Mouse (Mus musculus): Measurements from ENCODE around the gene Gak. TPM values are rescaled to one million over a fixed set of nuclear protein-coding genes. Genes with fewer than 3 reads are reported as not detected.

The Gak gene
- polyA plus RNA-seq (2015; fragmentation: Nextera tagmentation; extraction: Ambion mirVana), result 61.2 and 65.7 TPM in 2 replicates

GRCm38 (mm10) chr5:108629634-108630483, at the start of gene Gak, which contains the start of gene Tmem175:
TSS of gene Gak (minus strand) at chr5:108629755.
TSS of gene Tmem175 (plus strand) at chr5:108629770.
- no peaks in the 10 kb centered on the region for H3K36me3 ChIP-seq (ENCODE audit: control insufficient read depth, insufficient read depth)
- peak within 1 kb of the TSS; percentile 97 for H3K27ac ChIP-seq (ENCODE audit: low read depth, low read length)
- H3K4me3 ChIP-seq (ENCODE audit: low read depth, low read length), result peak within 1 kb of the TSS; percentile 91
- no peaks in the 10 kb centered on the region for H3K9me3 ChIP-seq (ENCODE audit: control insufficient read depth)
- TF ChIP-seq CTCF (IDR thresholded peaks at IDR 0.05; ENCODE audit: low read depth), result no peak
- ATAC-seq, result peak; percentile 92
- H3K4me1 ChIP-seq (replicated peaks; ENCODE audit: control insufficient read depth, insufficient read depth, low read length), result peaks cover 11% of the 10 kb centered on the region
- under 1% methylated on average over 58 of the region's 58 CpGs for WGBS
- H3K27me3 ChIP-seq (replicated peaks; ENCODE audit: control insufficient read depth, insufficient read depth, low read length), result no peaks in the 10 kb centered on the region
- peak within 1 kb of the TSS; percentile 97 for H3K4me2 ChIP-seq (replicated peaks; ENCODE audit: low read depth)
- peak within 1 kb of the TSS; percentile 96 for H3K9ac ChIP-seq (ENCODE audit: low read depth, low read length)

DNA sequence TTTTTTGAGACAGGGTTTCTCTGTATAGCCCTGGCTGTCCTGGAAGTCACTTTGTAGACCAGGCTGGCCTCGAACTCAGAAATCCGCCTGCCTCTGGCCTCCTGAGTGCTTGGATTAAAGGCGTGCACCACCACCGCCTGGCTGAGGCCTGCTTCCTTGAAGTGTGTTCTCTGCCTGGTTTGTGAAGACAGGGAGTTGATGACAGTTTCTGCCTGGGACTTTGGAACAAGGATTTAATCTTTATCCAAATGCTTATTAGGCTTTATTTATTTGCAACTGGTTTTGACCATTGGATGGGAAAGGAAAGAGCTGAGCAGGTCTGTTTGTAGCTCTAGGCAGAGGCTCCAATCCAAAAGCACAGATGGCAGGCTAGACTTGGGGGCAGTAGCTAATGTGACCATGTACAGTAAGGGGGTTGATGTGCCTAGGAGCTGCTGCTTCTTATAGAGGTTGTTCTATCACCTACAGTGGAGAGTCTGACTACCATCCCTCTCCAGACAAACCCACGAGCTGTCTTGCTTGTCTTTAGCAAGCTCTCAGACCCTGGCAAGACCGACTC, 48.8 kb upstream of the Gak start:
- no peak for TF ChIP-seq CTCF (IDR thresholded peaks at IDR 0.05; ENCODE audit: low read depth)
- Histone ChIP-seq H3K9ac (ENCODE audit: low read depth, low read length) (no peak overlapping the region), H3K36me3 (ENCODE audit: control insufficient read depth, insufficient read depth) (0 out of 2 replicates have a peak, but pooled peaks cover 5% of the 10 kb centered on the region), H3K27ac (ENCODE audit: low read depth, low read length) (no peak overlapping the region), H3K4me1 (replicated peaks; ENCODE audit: control insufficient read depth, insufficient read depth, low read length) (peaks cover 11% of the 10 kb centered on the region), H3K27me3 (replicated peaks; ENCODE audit: control insufficient read depth, insufficient read depth, low read length) (no peaks in the 10 kb centered on the region), H3K9me3 (ENCODE audit: control insufficient read depth) (no peaks in the 10 kb centered on the region), H3K4me2 (replicated peaks; ENCODE audit: low read depth) (no peak overlapping the region), H3K4me3 (ENCODE audit: low read depth, low read length) (no peak overlapping the region)
- 92% methylated on average over 6 of the region's 6 CpGs for WGBS
- no peak for ATAC-seq

DNA sequence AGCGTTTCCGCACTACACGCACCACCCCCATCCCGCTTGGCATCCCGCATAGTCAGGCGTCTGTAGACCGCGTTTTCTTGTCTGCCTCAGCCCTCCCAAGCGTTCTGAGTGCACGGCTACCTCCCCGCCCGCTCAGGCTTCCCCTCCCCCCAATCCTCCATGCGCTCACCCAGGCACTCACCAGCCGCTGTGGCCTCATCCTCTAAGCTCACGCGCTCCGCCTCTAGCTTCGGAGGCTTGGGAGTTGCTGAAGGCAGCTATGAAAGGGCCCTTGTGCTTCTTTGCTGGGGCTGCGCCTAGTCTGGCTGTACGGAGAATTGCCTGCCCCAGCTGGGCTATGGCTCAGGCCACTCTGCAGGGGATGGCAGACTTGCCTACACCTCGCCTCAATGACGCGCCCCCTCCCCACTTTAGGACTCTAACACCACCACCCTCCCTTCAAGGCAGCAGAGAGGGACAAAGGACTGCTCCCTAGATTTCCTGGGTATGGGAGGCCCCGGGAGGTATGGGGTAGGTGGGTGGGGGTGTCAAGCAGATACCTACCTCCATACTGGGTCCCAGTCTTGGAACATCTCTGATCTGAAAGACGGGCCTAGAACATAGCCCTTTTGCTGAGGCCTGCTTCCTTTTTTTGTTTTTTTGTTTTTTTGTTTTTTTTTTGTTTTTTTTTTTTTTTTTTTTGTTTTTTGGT, 48.2 kb upstream of the Gak start:
- peaks cover 11% of the 10 kb centered on the region for H3K4me1 ChIP-seq (replicated peaks; ENCODE audit: control insufficient read depth, insufficient read depth, low read length)

DNA sequence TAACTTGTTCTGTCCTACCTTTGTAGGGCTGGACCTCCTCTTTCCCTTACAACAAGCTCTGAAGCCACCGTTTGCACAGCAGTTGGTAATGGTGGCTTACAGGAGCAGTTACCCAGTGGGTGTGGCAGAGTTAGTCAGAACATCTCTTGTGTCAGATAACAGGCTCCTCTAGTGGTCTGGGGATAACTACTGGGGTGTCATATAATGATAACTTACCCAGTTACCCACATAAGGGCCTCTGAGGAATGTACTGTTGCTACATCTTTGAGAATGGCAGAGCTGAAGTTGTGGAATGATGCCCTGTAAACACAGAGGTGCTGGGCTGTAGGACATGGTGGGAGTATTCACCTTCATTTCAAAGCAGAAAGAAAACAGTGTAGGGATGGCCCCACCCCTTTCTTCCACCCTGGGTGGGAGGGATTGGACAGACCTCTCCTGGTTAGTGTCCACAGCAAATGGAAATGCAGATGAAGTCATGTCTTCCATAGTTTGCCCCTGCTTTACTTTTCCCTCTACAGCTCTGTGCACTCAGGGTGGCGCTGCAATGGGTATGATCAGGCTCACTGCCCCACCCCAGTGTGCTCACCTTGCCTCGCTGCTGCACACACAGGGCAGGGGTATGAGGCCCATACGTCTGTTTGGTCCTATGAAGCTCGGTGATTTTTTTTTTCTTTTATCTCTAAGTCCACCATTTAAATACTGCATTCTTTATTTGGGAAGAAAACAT, 47.4 kb upstream of the Gak start:
- WGBS, result 13% methylated on average over 5 of the region's 5 CpGs
- Histone ChIP-seq H3K9me3 (ENCODE audit: control insufficient read depth) (no peaks in the 10 kb centered on the region), H3K4me1 (replicated peaks; ENCODE audit: control insufficient read depth, insufficient read depth, low read length) (peaks cover 11% of the 10 kb centered on the region), H3K9ac (ENCODE audit: low read depth, low read length) (0 out of 2 replicates have a peak overlapping the region, but pooled peaks have one; percentile 18), H3K4me3 (ENCODE audit: low read depth, low read length) (peak overlapping the region; percentile 22; the same call in 1 of the 2 replicates), H3K36me3 (ENCODE audit: control insufficient read depth, insufficient read depth) (peaks cover 12% of the 10 kb centered on the region; the same call in 1 of the 2 replicates), H3K27me3 (replicated peaks; ENCODE audit: control insufficient read depth, insufficient read depth, low read length) (no peaks in the 10 kb centered on the region), H3K27ac (ENCODE audit: low read depth, low read length) (no peak overlapping the region), H3K4me2 (replicated peaks; ENCODE audit: low read depth) (peak overlapping the region; percentile 66)
- peak; percentile 23; the same call in 1 of the 2 replicates for ATAC-seq
- TF ChIP-seq CTCF (IDR thresholded peaks at IDR 0.05; ENCODE audit: low read depth), result peak; percentile 52

More for the DNA sequence above, 48.2 kb upstream of the Gak start:
- no peaks in the 10 kb centered on the region for H3K27me3 ChIP-seq (replicated peaks; ENCODE audit: control insufficient read depth, insufficient read depth, low read length)
- no peak overlapping the region for H3K27ac ChIP-seq (ENCODE audit: low read depth, low read length)
- peak overlapping the region; percentile 18; the same call in 1 of the 2 replicates for H3K9ac ChIP-seq (ENCODE audit: low read depth, low read length)
- WGBS, result 11% methylated on average over 25 of the region's 25 CpGs
- H3K9me3 ChIP-seq (ENCODE audit: control insufficient read depth), result no peaks in the 10 kb centered on the region
- H3K36me3 ChIP-seq (ENCODE audit: control insufficient read depth, insufficient read depth), result 0 out of 2 replicates have a peak, but pooled peaks cover 5% of the 10 kb centered on the region
- TF ChIP-seq CTCF (IDR thresholded peaks at IDR 0.05; ENCODE audit: low read depth), result peak; percentile 22; the same call in 1 of the 2 replicates
- peak overlapping the region; percentile 66 for H3K4me2 ChIP-seq (replicated peaks; ENCODE audit: low read depth)
- H3K4me3 ChIP-seq (ENCODE audit: low read depth, low read length), result peak overlapping the region; percentile 22
- ATAC-seq, result peak; percentile 60

DNA sequence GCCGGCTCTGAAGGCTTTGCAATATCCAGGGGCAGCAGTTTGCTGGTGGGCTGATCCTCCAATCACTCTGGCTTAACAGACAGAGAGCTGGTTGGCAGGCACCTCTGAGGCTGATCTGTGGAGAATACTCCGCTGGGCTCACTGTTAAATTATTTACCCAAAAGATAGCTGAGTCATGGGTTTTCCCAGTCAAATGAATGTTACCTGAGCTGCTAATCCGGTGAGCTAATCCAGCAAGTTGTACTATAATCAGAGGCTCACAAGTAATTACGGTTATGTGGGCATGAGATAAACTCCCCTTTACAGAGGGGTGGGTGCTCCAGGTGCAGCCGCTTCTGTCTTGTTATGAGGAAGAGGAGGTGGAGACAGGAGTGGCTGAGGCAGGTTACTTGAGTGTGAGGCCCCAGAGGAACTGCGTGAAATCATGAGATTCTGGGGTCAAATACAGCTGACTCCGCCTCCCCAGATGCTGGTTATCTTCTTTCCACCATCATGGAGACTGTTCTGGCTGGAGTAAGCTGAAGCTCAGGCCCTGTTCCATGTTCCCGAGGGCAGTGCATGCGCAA, 45.8 kb upstream of the Gak start, which contains the start of gene Slc26a1:
Gene Slc26a1 (minus strand): TSS at position 319 of the 566 bp plus-strand sequence.
- peaks cover 17% of the 10 kb centered on the region; the same call in 1 of the 2 replicates for H3K36me3 ChIP-seq (ENCODE audit: control insufficient read depth, insufficient read depth)
- no peak for TF ChIP-seq CTCF (IDR thresholded peaks at IDR 0.05; ENCODE audit: low read depth)
- 38% methylated on average over 9 of the region's 9 CpGs for WGBS
- no peaks in the 10 kb centered on the region for H3K27me3 ChIP-seq (replicated peaks; ENCODE audit: control insufficient read depth, insufficient read depth, low read length)
- 0 out of 2 replicates have a peak within 1 kb of the TSS, but pooled peaks have one; percentile 6 for H3K4me2 ChIP-seq (replicated peaks; ENCODE audit: low read depth)
- peaks cover 11% of the 10 kb centered on the region for H3K4me1 ChIP-seq (replicated peaks; ENCODE audit: control insufficient read depth, insufficient read depth, low read length)
- no peaks in the 10 kb centered on the region for H3K9me3 ChIP-seq (ENCODE audit: control insufficient read depth)
- peak; percentile 15; the same call in 1 of the 2 replicates for ATAC-seq
- H3K9ac ChIP-seq (ENCODE audit: low read depth, low read length), result no peak within 1 kb of the TSS
- no peak within 1 kb of the TSS for H3K4me3 ChIP-seq (ENCODE audit: low read depth, low read length)
- H3K27ac ChIP-seq (ENCODE audit: low read depth, low read length), result peak within 1 kb of the TSS; percentile 35; the same call in 1 of the 2 replicates
